Mouse (Mus musculus): ENCODE measurements around the gene Adcy3.

DNA sequence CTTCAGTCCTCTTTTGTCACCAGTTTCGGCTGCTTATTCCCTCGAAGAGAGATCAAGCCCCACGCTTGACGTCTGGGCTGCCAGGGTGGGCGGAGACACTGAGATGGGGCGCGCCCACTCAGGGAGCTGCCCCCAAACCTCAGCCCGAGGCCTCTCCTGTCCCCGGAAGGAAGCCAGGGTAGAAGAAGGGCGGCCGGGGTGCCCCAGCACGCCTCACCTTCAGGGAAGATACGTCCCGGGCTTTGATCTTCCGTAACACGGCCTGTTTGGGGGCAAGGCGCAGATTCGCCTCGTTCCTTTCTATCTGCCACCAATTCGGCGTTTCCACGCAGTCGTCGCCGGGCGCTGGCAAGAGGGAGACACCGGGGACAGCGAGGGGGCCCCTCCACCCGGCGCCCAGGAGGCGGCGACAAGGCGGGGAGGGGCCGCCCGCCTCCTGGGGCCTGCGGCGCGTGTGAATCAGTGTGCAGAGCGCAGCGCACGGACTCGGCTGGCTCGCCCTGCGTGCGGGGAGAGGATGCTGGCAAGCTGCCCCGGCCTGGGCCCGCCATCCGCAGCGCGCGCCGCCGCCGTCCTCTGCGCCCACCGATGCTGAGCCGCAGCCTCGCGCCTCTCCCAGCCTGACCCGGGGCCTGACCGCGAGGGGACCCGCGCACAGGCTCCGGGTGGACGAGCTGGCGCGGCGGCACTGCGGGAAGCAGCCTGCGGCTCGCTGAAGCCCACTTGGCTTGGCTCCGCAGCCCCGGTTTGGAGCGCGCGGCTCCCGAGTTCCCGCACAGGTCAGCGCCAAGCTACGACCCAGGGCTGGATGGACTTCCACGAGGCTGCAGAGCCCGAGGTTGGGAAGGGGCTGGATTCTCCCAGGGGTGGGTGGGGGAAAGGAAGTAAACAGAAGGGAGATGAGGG lies at the start of gene Adcy3:
- TF ChIP-seq CTCF (IDR thresholded peaks at IDR 0.05; ENCODE audit: borderline replicate concordance, insufficient read depth, low read length) (no peak), POLR2A (IDR thresholded peaks at IDR 0.05; ENCODE audit: low read depth, low read length) (peak; percentile 55)
